Mouse (Mus musculus) urinary bladder, postnatal 36 days (tissue): ENCODE data around the gene Vmn1r54.
"Not testable (repeated sequence)": the region's sequence is repeated elsewhere in the genome, so short reads cannot be mapped to it uniquely, and the experiment has no call there.

ENCODE experiments used
- DNase-seq, 2 experiments: peaks; one replicate each; pipeline ENCODE4 v3.0.0; 2022; ENCODE audit warnings: low spot score in 2 of 2, mixed read lengths in 1 of 2

Vmn1r54 gene

GRCm38 (mm10) chr6:90246000-90246399 is at the start of gene Vmn1r54:
Gene Vmn1r54 (plus strand): TSS chr6:90246300.
- no peak for DNase-seq

GRCm38 (mm10) chr6:90202493-90202892 is 43.6 kb upstream of the Vmn1r54 start, which contains the start of gene V1ra8:
Gene V1ra8 (plus strand): TSS chr6:90202793.
- not testable (repeated sequence) for DNase-seq

- DNase-seq = no peak
Measured at GRCm38 (mm10) chr6:90224338-90224737, 21.8 kb upstream of the Vmn1r54 start, which contains the start of gene Vmn1r53. Gene Vmn1r53 (minus strand): TSS chr6:90224438.

GRCm38 (mm10) chr6:90232114-90232513 is 14.0 kb upstream of the Vmn1r54 start:
- DNase-seq = not testable (repeated sequence)

GRCm38 (mm10) chr6:90232681-90233080 is 13.4 kb upstream of the Vmn1r54 start:
- no peak for DNase-seq

- DNase-seq = no peak
Measured at GRCm38 (mm10) chr6:90244019-90244418, 2.1 kb upstream of the Vmn1r54 start.

- DNase-seq = no peak
Measured at GRCm38 (mm10) chr6:90288265-90288664, 42.2 kb downstream of the Vmn1r54 start.

- no peak for DNase-seq
Measured at GRCm38 (mm10) chr6:90300919-90301318, 54.8 kb downstream of the Vmn1r54 start, which contains the start of gene BC048671. Gene BC048671 (plus strand): TSS chr6:90301219.

GRCm38 (mm10) chr6:90306315-90306975 is 60.3 kb downstream of the Vmn1r54 start:
- no peak for DNase-seq

- DNase-seq = no peak
Measured at GRCm38 (mm10) chr6:90308839-90309778, 63.0 kb downstream of the Vmn1r54 start.

GRCm38 (mm10) chr6:90315961-90316360 is 69.9 kb downstream of the Vmn1r54 start:
- no peak for DNase-seq

- DNase-seq = no peak
Measured at GRCm38 (mm10) chr6:90317510-90318258, 71.6 kb downstream of the Vmn1r54 start.

- no peak for DNase-seq
Measured at GRCm38 (mm10) chr6:90319019-90319418, 72.9 kb downstream of the Vmn1r54 start.

GRCm38 (mm10) chr6:90319475-90320191 is 73.5 kb downstream of the Vmn1r54 start:
- DNase-seq = no peak

- DNase-seq = no peak
Measured at GRCm38 (mm10) chr6:90320429-90320828, 74.3 kb downstream of the Vmn1r54 start.
